Mouse (Mus musculus) left cerebral cortex, postnatal 10 days (tissue): ENCODE data around the gene Npcd. TPM values are rescaled to one million over a fixed set of nuclear protein-coding genes. Genes with fewer than 3 reads are reported as not detected.

Experiments used
- DNase-seq, 2 experiments: peaks; one replicate each; pipeline ENCODE4 v3.0.0; 2021 to 2022; ENCODE audit warnings: low spot score in 2 of 2, mixed read lengths in 1 of 2; ENCODE audit errors: extremely low spot score in 1 of 2
- intact Hi-C: fragments of 180-260 bp; cut with DNase I; formaldehyde crosslinking; loops from one replicate; pipeline ENCODE4 v1.15.1; 2025
- total RNA-seq, 2 experiments: library from RNA; stranded (reverse); gene quantifications; 2 replicates each; pipeline ENCODE4 v1.2.3; 2021

Npcd gene
- total RNA-seq, 2 experiments from 2014 or later, result 12.5 to 12.9 TPM

- no peak for DNase-seq
- intact Hi-C loops, result loop anchor here (5.0 to 10.0 kb wide), 2 partner anchors 46 to 159 kb away; partner anchors contain the start of gene Nptxr
Observed at GRCm38 (mm10) chr15:79755977-79756625, 77.9 kb downstream of the Npcd start.

- intact Hi-C loops, result loop anchor here (5.0 to 10.0 kb wide), 2 partner anchors 47 to 160 kb away; partner anchors contain the start of gene Nptxr
- no peak for DNase-seq
Observed at GRCm38 (mm10) chr15:79755176-79755575, 78.9 kb downstream of the Npcd start.

DNA sequence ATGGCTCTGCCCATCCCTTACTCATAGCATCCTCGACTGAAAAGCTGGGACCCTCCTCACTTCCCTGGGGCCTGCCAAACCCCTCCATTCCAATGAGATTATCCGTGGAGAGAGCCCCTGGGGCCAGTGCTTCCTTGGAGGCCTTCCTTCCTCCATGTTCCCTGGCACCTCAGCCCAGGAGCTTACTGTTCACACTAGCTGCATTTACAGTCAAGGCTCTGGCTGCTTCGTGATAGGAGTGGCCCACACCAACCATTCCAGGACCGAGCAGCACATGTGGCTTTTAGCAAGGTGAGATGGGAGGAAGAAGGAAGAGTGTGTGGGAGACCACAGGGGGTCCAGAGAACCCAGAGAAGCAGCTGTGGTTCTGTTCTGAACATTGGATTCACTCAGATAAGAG, 80.2 kb downstream of the Npcd start:
- intact Hi-C loops, result loop anchor here (5.0 to 10.0 kb wide), 3 partner anchors 73 to 323 kb away; no protein-coding TSS in a partner anchor
- DNase-seq, result no peak

DNA sequence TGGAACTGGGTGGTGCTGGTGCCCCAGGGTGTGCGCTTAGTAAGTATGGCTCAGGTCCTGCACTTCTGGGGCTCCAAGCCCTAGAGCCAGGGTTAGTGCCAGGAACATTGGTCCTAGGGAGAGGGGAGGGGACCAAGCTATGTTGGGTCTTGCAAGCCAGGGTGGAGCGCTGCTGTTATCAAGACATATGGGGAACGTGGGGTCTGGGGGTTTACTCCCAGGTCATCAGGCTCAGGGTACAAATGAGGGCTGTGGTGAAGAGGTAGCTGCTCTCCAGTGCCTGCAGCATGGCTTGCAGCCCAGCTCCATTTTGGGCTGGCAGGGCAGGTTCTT, 80.7 kb downstream of the Npcd start:
- intact Hi-C loops, result loop anchor here (5.0 to 10.0 kb wide), 3 partner anchors 74 to 324 kb away; no protein-coding TSS in a partner anchor
- DNase-seq, result no peak

DNA sequence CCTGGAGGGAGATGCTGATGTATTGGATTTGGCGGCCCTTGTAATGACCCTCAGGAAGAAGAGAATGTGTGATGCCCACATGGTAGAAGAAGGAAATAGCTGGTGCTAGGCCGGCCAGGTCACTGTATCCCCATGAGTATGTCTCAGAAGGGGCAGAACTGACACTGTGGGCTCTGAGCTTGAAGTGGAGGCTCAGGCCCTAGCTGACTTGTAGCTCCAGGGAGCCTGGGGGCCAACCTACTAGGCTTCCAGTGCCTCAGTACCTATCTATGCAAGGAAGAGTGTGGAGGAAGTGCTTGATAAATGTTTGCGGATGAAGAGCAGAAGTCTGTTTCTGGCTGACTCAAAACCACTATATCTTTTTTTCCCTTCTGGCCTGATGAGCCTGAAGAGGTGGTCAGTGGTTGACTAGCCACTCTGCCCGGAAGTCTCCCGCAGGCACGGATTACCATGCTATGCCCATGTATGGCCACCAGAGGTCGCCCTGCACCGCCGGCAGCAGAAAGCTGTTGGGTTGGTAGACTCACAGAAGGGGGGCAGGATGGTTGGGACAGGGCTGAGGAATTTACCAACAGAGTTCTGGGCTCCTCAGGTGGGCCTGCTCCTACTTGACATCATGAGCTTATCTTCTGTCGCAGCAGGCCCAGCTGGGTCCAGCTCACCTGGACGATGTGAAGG, 81.2 kb downstream of the Npcd start:
- intact Hi-C loops, result loop anchor here (5.0 to 10.0 kb wide), 3 partner anchors 74 to 324 kb away; no protein-coding TSS in a partner anchor
- peak; percentile 74 to 83 for DNase-seq

DNA sequence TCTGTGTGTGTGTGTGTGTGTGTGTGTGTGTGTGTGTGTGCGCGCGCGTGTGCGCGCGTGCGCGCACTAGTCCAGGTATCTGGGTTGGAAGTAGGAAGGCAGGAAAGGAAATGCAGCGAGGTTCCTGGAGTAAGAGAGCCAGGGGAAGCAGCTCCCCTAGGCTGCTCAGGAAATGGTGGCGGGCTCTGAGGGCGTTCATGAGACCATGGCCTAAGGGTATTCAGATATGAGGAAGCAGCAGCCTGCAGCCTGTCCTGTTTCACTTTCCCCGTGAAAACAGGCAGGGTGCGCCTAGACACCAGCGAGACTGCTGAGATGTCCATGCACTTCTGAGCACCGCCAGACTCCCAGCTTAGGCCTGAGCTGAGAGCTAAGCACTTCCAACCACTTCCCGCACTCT, 82.3 kb downstream of the Npcd start:
- intact Hi-C loops, result loop anchor here (5.0 to 10.0 kb wide), 3 partner anchors 76 to 326 kb away; no protein-coding TSS in a partner anchor
- DNase-seq, result peak in 1 of 2 experiments; percentile 28

DNA sequence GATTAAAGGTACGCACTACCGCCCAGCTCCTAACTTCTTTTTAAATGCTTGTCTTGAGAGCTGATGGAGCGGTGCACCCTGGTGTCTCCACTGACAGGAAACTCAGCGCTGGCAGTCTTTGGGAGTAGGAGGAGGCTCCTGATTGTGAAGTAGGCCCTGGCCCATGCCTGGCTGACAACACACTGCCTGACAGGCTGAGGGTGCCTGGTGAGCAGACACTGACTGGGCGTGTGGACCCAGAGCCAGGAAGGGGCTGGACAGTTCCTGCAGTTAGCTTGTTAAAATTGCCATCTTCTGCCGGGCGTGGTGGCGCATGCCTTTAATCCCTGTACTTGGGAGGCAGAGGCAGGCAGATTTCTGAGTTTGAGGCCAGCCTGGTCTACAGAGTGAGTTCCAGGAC, 83.8 kb downstream of the Npcd start:
- intact Hi-C loops, result loop anchor here (5.0 to 10.0 kb wide), 3 partner anchors 77 to 327 kb away; no protein-coding TSS in a partner anchor
- DNase-seq, result peak in 1 of 2 experiments; percentile 35

DNA sequence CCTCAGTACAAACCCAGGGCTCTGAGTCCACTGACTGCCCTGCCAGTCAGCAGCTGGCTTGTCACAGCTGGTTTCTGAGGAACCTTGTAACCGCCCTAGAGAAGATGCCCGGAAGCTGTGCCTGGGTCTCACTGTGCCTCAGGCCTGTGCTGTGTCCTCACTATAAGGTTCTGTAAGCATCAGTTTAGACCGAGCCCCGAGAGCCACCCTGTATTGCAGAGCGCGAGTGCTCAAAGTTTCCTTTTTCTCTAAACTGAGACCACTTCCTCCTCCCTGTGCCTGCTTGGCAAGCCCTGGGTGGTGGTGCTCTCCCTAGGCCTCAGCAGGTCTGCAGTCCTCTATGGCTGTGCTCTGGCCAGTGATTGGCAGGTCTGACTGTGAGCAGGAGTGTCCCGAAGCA, 84.9 kb downstream of the Npcd start:
- intact Hi-C loops, result no loop called here
- DNase-seq, result peak in 1 of 2 experiments; percentile 28

GRCm38 (mm10) chr15:79747998-79748397, 86.0 kb downstream of the Npcd start:
- intact Hi-C loops, result no loop called here
- peak in 1 of 2 experiments; percentile 57 for DNase-seq

GRCm38 (mm10) chr15:79745883-79746282, 88.2 kb downstream of the Npcd start:
- no peak for DNase-seq
- intact Hi-C loops, result no loop called here

DNA sequence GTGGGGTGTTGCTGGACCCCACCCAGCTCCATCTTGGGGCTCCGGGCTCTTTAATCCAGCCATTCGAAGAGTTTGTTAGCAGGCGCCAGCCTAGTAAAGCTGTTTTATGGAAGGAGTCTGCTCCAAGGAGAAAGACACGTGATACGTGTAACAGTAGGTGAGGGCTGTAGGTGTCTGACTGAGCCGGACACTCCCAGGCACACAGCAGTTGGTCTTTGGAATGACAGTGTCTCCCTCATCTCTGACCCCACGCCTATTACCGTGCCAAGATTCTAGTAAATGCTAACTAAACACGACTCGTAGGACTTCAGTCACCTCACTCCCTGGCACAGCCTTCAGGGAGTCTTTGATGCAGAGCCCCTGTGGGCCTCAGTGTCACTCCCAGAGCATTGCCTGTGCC, 88.7 kb downstream of the Npcd start:
- DNase-seq, result no peak
- intact Hi-C loops, result no loop called here

- peak in 1 of 2 experiments; percentile 28 for DNase-seq
- intact Hi-C loops, result no loop called here
Observed at GRCm38 (mm10) chr15:79744742-79745141, 89.3 kb downstream of the Npcd start.

DNA sequence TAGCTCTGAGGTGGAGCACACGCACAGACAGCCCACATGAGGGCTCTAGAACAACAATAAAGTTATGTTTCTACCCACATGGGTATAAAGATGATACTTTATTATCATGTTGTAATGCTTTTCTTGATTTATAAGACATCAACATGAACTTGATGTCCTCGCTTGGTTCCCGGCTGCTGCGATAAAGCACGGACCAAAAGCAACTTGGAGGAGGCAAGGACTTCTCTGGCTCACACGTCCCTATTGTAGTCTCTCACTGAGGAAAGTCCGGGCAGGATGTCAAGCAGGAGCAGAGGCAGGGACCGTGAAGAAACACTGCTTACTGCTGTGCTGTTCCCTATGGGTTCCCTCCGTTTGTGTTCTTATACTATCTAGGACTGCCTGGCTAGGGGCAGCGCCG, 90.0 kb downstream of the Npcd start:
- no peak for DNase-seq
- intact Hi-C loops, result no loop called here

DNA sequence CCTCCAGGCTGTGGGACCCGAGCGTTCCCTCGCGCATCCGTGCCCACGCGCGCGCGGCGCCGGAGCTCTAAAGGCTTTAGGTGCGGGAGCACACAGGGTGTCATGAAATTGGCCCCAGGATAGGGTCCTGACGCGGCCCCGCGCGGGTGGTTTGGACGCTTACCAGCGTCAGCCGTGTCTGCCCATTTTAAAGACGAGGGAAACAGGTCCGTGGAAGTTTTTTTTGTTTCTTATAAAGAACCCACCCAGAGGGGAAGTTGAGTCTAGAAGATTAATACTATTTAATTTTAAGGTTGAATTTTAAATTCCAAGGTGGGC, 91.4 kb downstream of the Npcd start:
- intact Hi-C loops, result no loop called here
- no peak for DNase-seq

DNA sequence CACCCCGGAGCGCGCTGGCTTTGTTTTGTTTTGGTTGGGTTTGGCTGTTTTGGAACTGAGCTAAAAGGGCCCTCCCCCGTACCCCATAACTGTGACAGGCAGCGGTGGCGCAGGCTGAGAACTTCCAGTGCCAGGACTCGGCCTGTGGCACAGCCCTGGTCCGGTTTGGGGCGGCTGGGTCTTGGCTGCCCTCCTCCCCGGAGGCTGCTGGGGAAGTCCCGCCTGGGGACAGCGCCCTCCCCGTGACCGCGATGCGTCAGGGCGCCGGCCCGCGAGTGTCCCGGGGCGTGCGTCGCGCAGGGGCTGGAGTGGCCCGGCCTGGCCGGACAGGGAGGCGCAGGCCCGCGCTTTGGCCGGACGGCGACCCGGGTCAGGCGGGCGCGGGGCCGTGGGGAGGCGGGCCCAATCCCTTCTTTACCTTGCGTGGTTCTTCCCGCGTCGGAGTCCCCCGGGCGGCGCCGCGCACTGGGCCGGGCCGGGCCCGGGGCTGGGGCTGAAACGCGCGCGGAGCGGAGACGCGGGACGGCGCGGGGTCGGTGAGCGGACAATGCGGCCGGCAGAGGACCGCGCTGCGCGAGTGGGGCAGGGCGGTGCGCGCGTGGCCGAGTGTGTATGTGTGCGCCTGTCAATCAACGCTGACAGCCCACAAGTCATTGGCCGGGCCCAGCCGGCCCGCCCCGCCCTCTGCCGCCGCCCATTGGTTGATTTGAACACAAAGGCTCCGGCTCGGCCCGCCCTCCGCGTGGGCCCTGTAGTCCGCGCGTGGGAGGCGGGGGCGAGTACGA, 91.9 kb downstream of the Npcd start, which contains the start of gene Sun2:
Gene Sun2, minus strand, starts transcription at position 616 of the 785 bp plus-strand sequence.
- intact Hi-C loops, result no loop called here
- DNase-seq, result peak; percentile 87 to 96

DNA sequence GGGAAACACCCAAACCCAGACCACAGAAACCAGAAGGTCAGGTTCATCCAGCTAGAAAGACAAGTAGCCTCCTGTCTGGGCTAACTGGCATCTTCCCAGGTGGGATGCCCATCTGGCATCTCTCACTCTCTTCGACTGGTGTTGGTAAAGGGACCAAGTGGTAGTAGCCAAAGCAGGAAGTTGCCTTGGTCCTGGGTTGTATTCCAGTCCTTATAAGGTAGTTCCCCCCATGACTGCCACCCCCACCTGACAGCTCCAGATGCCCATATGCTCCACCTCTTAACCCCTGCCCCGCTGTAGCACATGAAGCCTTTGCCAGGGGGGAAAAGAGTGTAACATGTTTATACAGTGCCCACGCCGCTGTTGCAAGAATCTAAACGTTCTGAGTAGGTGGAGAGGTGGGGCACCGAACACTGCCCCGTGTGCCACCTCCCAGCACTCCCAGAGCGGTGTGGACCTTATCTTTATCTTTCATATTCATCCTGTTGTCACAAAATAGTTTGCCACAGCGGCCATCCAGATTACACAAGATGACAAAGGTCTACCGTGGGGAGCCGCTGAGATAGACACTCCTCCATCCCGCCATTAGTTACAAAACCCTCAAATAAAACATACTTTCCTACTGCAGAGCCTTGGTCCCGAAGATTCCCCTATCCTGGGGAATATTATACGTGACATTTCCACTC, 92.7 kb downstream of the Npcd start:
- intact Hi-C loops, result no loop called here
- DNase-seq, result peak in 1 of 2 experiments; percentile 38

DNA sequence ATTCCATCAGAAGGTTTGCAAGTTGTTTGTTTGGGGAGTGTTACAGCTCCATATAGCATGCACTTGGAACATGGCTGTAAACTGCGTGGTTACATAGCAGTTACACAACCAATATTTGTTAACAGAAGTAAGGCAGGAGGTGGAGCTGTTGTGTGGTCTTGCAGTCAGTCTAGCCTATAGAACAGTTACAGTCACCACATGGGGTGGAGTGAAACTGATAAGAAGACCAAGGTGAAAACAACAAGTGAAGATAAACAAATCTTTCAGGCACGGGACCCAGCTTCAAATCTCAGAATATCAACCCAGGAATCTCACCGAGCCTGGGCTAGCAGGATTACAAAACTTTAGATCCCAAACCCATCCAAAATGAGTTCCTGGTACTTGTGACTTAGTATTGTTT, 93.3 kb downstream of the Npcd start:
- intact Hi-C loops, result no loop called here

More for the DNA sequence above, 93.3 kb downstream of the Npcd start:
- no peak for DNase-seq
